ENCODE assay signal across 31 mouse cellular contexts in genomic region chr10:64377751-64378150, GRCm38 (mm10).
"Had no signal": no experiment of that assay in that cellular context is flagged by ENCODE, and none has a peak within 500 bp of the region (broad histone marks: within the 10 kb centered on the region; RNA-seq: fewer than 3 reads in every experiment).

No protein-coding gene starts in this region.

- H3K27ac ChIP-seq: heart, embryonic 15.5 days; hindbrain, embryonic 10.5 days; hindbrain, embryonic 12.5 days; hindbrain, embryonic 13.5 days; hindbrain, embryonic 14.5 days; hindbrain, embryonic 15.5 days; hindbrain, postnatal 0 days; intestine, embryonic 15.5 days; kidney, embryonic 15.5 days; kidney, postnatal 0 days; layer of hippocampus, adult 2 months; left cerebral cortex, adult 2 months had no signal

- H3K27me3 ChIP-seq: heart, embryonic 15.5 days; hindbrain, embryonic 12.5 days; hindbrain, embryonic 13.5 days; hindbrain, embryonic 15.5 days; intestine, embryonic 15.5 days; kidney, embryonic 15.5 days had no signal

- H3K9ac ChIP-seq: heart, embryonic 15.5 days; hindbrain, embryonic 12.5 days; hindbrain, embryonic 13.5 days; hindbrain, embryonic 14.5 days; hindbrain, embryonic 15.5 days; intestine, embryonic 15.5 days; kidney, embryonic 15.5 days had no signal

- H3K9me3 ChIP-seq: heart, embryonic 15.5 days; hindbrain, embryonic 10.5 days; hindbrain, embryonic 12.5 days; hindbrain, embryonic 13.5 days; hindbrain, embryonic 15.5 days; intestine, embryonic 15.5 days; kidney, embryonic 15.5 days had no signal

- H3K4me2 ChIP-seq: heart, embryonic 15.5 days; hindbrain, embryonic 12.5 days; hindbrain, embryonic 13.5 days; hindbrain, embryonic 14.5 days; hindbrain, embryonic 15.5 days; intestine, embryonic 15.5 days; kidney, embryonic 15.5 days had no signal

- H3K36me3 ChIP-seq: heart, embryonic 15.5 days; hindbrain, embryonic 10.5 days; hindbrain, embryonic 12.5 days; hindbrain, embryonic 13.5 days; hindbrain, embryonic 15.5 days; intestine, embryonic 15.5 days; kidney, embryonic 15.5 days had no signal

- DNase-seq: heart, postnatal 10 days; heart, postnatal 14 days; heart, postnatal 36 days; heart, postnatal 4 days; kidney, adult 11 months; kidney, adult 18-20 months; kidney, adult 2 months; kidney, adult 8-10 months; kidney, adult 9 months; kidney, postnatal 10 days; kidney, postnatal 14 days; kidney, postnatal 36 days; kidney, postnatal 4 days; layer of hippocampus, adult 9-11 months; layer of hippocampus, postnatal 36 days had no signal

- H3K4me3 ChIP-seq: heart, embryonic 15.5 days; hindbrain, embryonic 10.5 days; hindbrain, embryonic 12.5 days; hindbrain, embryonic 13.5 days; hindbrain, embryonic 15.5 days; intestine, embryonic 15.5 days; kidney, embryonic 15.5 days; layer of hippocampus, adult 2 months; left cerebral cortex, adult 2 months had no signal

- H3K4me1 ChIP-seq: heart, embryonic 15.5 days; hindbrain, embryonic 10.5 days; hindbrain, embryonic 12.5 days; hindbrain, embryonic 13.5 days; hindbrain, embryonic 15.5 days; intestine, embryonic 15.5 days; kidney, embryonic 15.5 days had no signal

- ATAC-seq: hindbrain, embryonic 16.5 days; hindbrain, postnatal 0 days; inflammation-experienced regulatory T-cells, adult 6 months; intestine, embryonic 15.5 days; intestine, embryonic 16.5 days; intestine, postnatal 0 days had no signal
